Mouse (Mus musculus): Measurements from ENCODE around the gene Rexo2.

DNA sequence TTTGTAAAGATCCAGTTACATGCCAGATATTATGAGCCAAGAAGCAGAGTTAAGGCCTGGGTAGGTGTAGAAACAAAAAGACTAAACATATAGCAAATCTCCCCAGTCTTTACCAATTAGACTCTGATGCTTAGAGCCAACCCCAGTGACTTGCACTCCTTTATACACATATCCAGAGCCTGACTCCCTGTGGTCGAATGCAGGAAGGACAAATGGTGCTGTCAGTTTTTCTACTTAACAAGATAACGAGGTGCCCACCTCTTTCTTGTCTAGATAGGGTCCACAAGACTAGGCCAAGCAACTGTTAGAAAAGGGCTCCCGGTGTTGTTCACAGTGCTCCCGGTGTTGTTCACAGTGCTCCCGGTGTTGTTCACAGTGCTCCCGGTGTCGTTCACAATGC lies 20.8 kb upstream of the Rexo2 start:
- TF ChIP-seq USF1 (IDR thresholded peaks at IDR 0.05; ENCODE audit: low read depth) (no peak), POLR2A (IDR thresholded peaks at IDR 0.05; ENCODE audit: insufficient read length, low read depth) (no peak), TCF12 (IDR thresholded peaks at IDR 0.05; ENCODE audit: insufficient read depth, poor library complexity, severe bottlenecking) (no peak)
